Mouse (Mus musculus) frontal cortex, adult (tissue): ENCODE data around the gene Gmds.
A peak's percentile ranks its signal among the peaks of the same experiment; 100 is the strongest.

Experiments used
- ATAC-seq: cut with Nextera tagmentation; 2 replicates; pipeline ENCODE4 v1.9.2; 2017; ENCODE audit warnings: mild to moderate bottlenecking, moderate library complexity, mixed read lengths; ENCODE audit not compliant: low TSS enrichment

The Gmds gene

DNA sequence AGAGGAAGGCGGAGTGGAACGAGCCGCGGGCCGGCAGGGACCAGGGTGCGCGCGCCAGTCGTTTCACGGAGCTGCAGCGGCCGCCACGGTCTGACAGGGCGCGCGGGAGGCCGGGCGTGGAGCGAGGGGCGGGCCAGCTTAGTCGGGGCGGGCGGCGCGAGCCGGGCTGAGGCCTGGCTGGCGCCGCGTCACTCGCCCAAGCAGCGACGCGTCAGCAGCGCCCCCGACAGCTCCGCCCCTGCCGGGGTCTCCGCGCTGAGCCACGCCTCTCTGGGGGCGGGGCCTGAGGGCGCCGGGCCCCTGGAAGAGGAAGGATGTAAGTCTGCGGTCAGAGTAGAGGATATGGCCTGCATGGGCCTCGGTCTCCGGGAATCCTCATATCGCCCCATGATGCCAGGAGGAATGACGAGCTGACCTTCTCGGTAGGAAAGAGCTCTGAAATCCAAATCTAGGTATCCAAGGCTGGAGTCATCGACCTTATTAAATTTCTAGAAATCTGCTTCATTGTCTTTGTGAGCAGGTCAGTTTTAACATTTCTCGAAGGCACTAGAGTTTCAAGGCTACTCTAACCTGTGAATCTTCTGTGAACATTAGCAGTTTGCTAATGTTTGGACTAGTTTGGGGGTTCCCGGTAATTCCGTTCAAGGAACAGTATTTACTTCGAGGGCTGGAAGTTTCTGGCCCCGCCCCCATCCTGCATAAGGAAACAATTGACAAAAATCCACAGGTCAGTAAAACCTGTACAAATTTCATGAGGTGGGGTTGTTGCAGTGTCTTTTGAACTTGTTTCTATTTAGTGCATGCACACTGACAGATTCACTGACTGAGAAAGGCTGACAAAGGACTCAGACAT is at the start of gene Gmds:
TSS of gene Gmds (minus strand) at position 228 of the 853 bp plus-strand sequence.
- ATAC-seq = peak; percentile 98

DNA sequence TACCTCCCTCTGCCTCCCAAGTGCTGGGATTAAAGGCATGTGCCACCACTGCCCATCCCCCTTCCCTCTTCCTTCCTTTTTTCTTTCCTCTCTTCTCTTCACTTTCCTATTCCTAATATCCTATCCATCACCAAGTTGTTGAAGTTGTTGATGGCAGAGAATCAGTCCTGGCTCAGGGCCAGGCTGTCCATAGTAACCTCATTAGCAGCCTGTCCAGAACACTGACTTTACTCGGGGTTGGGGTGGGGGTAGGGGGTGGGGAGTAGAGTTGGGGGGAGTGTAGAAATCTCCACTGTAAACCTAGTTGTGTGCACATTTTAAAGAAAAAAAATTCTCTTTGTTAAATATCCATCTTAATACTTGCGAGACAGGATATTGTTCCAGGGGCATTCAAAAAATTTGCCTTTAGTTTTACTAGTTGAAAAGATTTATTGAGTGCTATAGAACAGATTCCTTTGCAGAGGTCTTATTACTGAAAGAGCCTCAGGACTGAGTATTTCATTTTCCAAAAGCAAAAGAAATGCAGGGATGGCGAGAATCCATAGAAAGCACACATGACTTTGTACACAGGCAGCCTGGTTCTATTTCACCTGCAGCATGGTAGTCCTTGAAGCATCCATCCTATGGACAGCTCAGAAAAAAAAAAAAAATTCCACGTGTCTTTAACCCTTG is 47.0 kb upstream of the Gmds start:
- no peak for ATAC-seq

DNA sequence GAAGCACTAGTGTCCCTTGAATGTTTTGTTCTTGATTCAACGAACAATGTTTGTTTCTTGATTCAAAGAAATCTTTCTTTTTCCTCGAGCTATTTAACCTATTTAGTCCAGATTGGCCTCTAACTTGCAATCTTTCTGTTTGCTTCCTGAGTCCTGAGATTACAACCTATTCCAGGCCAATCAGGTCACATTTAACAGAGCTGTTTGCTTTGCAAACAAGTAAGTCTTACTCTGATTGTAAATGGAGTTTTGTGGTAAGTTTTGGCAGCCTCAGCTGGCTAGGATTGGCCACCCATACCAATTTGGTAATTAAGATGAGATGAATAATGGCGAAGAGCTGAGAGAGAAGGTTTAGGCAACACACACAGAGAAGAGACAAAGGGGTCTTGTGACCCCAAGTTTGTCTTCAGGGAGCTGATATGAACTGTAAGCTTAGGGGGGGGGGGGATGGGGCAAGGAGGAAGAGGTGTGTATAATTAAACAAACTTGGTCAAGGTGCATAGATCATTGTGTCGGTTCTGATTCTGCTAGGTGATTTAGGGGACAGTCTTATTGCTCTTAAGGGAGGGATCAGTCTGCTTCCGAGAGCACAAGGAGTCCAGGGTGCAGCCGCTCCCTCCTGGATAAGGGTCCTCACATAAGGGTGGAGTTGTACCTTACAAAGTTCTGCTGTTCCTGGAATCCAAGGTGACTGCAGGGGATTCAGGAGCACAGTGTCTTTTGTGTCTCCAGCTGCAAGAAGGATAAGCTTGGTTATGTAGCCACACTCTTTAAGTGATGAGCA is 43.9 kb upstream of the Gmds start:
- ATAC-seq = no peak

DNA sequence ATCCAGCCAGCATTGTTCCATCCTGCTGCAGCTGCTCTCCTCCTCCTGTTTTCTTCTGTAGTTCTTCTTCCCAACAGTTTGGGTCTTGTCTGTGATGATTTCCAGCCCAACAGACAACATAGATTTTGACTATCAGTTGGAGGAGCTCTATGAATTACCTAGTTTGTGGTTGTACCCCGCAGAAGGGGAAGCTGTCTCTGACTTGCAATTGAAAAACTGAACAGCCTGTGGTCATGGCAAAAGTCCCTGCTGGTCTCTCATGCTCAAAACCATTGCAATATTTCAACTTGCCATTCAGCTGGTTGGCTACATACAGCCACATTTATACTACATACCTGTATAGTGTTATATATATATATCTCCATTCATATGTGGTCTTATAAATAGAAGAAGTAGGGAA is 40.1 kb upstream of the Gmds start:
- ATAC-seq = no peak

DNA sequence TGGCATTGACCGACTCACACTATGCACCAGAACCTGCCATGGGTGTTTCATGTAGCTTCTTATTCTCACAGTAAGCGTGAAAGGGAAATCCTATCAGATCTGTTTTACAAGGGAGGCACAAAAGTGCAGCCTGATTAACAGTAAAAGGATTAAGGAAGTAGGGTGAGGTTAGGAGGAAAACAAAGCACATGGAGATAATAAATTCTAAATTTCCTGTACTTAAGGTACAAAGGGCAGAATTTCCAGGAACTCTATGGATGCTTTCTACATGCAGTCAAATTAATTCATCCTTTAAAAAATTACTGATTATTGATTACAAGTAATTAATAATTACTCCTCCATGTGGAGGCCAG is 34.0 kb upstream of the Gmds start:
- no peak for ATAC-seq

DNA sequence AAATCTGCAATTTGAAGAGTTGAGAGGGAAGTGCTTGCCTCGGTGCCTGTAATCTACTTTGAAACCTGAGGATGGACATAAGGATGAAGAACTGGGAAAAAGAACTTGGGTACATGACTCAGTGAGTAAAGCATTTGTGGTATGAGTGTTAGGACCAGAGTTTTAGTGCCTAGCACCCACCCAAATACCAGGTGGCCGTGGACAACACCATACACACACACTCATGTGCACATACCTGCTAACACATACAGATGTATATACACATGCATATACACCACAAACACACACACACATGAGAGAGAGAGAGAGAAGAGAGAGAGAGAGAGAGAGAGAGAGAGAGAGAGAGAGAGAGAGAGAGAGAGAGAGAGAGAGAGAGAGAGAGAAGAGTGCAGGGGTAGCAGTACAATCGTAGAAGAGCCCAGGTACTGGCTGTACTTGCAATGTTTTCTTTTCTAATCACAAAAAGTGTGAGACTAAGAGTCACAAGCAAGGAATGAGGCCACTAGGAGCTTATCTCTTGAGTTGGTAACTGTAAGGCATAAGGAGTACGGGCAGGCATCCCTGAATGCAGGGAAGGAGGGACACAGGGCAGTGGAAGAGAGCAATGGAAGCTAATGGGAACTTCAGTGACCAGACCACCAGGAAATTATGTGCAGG is 33.5 kb upstream of the Gmds start:
- no peak for ATAC-seq

DNA sequence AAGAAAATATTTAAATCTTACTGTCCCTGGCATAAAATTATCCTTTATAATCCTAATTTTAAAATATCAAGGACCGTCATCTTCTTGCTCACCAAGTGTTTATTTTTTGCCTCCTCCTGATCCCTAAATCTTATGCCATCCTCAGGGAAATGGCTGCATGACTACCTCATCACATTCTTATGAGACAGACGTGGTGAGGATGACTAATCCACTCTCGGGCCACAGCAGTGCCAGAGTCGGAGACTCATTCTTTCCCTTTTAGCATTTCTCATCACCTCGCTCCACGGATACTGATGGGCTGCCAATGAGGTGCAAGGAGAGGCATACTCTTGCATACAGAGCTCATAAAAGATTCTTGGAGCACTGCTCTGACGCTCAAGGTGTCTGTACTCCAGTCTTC is 32.2 kb upstream of the Gmds start:
- ATAC-seq = peak; percentile 70

DNA sequence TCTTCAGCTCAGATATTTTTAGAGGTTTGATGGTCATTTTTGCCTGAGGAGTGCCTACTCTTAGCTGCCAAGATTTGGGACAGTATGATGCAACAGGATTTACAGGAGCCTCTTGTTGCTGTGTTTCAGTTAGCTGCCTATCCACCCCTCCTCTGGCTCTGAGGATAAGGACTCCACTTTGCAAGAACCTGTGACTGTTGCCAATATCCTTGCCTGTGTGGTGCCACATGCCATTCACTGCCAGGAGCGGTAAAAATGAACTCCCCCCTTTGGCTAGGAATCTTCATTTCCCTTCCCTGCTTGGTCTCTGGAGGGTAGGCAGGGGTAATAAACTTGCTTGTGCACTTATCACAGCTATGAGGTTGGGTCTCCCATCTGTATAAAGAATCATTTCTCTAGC is 31.6 kb upstream of the Gmds start:
- ATAC-seq = no peak

DNA sequence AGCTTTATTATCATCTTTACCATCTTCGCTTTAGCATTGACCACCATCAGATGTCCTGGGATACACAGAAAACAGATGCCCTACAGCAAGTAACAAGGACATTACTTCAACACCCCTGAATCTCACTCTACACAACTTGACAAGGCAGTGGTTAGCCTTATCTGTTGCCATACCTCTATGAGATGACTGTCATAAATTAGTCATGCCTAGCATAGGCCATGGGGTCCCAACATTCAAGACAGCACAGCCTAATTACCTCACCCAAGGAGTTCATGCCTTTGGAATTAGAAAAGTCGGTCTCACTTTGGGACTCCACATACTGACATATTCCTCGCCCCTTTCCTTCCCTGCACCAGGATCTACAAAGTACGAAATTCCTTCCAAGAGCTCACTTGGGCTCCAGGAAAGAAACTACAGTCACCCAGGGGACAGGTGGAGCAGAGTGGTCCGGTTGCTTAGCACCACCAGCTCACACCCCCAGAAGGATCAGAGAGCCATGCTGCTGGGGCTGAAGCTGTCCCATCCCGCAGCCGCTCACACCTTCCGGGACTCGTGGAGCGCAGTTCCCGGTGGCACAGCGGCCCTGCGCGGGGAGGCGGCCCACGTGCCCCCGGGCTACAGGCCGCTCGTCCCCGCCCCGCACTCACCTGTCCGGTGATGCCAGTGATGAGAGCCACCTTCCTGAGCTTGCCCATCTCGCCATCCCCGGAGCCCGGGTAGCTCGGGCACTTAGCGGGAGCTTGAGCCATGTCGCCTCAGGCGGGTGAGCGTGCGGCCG is 616 bp downstream of the Gmds start:
- ATAC-seq = no peak; the same call in 1 of the 2 replicates

DNA sequence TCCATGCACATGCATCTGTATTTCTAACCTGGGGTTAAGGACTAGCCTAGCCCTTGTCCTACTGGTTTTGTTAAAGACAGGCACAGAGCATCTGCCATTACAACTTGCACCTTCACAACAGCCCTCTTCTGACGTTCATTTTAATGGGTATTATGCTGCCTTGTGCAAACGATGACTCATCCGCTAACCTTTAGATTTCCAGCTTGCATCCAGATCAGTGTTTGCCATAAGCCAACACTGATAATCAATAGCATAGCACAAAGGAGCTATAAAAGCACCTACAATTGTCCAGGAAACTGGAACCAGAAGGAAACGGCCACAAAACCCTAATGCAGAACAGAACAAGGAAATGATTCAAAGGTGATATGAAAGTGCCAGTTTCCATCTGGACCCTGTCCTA is 20.2 kb downstream of the Gmds start:
- ATAC-seq = no peak

DNA sequence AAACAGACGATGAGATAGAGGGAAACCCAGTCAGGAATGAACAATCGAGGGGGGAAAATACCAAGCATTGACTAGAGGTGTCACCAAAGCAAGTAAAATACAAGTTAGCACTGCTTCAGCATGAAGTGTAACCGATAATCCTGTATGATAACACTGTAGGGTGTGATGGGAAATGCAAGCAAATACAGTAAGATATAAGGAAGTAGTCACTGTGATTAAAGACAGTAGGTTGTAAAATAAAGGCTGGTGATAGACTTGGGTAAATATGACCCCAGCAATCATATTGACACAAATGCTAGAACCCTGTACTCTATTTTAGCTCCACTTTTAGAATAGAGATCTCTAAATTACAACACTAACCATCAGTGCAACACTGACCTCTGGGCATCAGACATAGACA is 21.2 kb downstream of the Gmds start:
- ATAC-seq = no peak

DNA sequence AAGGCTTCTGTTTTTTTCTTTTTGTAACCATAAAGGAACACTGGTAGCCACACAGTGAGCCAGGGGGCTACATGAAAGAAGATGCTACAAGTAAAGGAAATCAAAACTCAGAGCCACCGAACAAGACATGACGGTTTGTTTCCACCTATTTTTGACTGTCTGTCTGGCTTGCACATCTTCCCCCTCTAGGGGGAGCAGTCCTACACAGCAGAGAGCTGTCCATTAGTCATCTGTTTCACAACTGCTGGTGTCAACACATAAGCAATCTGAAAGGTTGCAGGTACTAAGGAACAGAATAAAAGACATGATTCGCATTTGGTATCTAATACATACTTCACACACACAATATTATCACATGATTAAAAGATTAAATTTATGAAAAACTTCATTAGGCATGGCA is 25.9 kb downstream of the Gmds start:
- peak; percentile 84 for ATAC-seq

DNA sequence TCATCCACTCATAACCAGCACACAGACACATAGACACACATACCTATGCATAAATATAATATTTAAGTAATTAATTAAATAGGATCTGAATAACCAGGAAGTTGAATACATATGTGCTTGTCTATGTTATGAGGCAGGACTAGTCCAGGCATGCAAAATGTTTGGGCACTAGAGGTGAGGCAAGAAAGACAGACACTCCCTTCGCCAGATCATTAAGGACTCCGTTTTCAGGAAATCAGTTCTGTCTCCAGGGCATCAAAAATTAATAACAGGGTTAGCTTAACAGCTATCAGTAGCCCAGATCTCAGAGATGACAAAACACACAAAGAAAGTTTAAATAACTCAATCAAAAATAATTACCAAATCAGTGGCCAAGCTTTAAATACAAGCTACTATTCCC is 27.1 kb downstream of the Gmds start:
- no peak for ATAC-seq

DNA sequence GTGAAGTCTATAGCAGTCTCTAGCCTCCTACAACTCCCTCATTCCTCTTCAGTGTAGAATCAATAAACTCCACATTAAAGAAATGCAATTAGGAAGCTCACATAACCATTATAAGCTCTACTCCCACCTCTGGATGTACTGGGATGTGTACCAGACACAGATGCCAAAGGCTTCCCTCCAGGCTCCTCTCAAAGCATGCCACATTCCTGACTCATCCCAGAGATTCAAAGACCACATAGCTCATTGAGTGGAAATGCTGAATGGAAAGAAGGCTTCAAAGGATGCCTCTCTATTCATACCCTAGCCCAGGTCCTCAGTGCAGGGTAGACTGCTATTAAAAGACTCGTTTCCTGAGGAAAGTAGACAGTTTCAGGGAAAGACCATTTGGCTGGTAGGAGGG is 40.1 kb downstream of the Gmds start:
- peak; percentile 31; the same call in 1 of the 2 replicates for ATAC-seq

DNA sequence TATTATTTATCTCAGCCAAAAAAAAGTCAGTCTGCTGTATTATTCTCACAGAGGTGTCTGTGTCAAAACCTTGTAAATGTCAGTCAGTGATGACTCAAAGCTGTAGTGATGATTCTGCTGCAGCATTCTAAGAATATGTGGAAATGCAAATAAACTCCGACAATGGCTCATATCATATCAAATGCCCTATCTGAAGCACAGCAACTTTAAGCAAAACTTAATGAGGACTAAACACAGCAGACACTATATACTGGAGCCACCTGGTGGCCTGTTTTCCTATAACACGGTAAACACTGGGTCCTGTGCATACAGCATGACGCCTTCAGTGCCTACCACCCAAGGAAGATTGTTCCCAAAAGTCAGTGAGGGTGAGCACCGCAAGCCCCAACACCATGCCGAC is 41.1 kb downstream of the Gmds start:
- peak; percentile 95 for ATAC-seq

DNA sequence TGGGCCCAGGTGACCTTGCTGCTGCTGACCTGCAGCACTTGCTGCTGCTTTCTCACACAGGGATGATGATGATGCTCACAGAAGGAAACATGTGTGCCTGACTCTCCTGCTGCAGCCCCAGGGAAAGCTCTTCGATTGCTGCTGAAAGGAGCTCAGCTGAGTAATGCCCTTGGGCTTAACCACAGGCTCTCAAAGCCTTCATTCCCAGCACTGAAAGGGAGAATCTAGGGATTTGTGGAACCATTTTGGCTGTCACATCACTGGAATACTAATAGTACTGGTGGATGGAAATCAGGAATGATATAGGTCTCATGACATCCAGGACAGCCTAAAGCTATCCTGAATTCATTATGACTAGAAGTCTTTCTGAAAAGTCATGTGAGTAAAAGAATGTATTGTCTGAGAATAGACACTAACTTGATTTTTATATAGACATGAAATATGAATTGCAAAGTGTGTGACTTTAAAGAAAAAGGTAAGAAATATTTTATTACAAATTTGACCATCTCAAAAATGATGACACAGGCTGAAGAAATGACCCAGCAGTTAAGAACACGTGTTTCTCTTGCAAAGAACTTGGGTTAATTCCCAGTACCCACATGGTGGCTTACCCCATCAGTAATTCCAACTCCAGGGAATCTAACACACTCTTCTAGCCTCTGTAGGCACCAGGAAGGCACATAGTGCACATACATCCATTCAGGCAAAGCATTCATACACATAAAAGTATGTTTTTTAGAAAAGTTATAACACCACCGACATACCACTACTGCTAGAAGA is 43.9 kb downstream of the Gmds start:
- ATAC-seq = no peak

DNA sequence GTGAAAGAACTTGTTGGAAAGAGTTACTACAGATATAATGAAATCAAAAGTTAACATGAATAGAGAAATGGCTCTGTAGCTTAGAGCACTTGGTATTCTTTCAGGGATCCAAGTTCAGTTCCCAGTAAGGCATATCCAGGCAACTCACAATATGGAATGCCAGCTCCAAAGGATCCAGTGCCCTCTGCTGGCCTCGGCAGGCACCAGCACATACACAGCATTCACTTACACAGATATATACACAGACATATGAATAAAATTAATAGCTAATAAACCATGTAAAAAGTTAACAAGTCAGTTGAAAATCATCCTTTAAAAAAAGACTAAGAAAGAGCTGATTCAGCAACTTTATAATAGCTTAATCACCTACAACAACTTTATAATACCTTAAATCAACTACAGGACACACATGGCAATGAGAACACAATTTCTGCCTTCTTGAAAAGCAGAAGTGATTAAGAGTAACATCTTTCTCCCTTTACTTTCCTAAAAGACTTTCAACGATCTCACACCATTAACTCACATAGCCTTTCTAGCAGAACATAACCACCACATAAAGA is 65.5 kb downstream of the Gmds start:
- no peak for ATAC-seq

DNA sequence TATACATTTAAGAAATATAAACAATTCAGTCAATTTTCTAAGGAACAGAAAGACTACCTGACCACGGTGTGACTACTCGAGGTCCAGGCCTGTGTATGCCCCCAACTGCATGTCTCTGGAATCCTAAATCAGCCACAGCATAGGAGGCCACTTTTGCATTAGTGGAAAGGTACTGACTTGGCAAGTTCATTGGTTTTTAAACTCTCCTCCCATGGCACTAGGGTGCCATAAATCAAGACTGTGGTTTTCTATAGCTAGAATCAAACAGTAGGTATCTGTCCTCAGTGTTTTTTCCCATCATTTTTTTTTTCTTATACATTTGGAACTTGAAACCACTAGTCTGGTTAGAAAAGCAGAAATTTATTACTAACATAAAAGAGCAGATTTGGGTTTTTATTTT is 68.8 kb downstream of the Gmds start:
- no peak for ATAC-seq

DNA sequence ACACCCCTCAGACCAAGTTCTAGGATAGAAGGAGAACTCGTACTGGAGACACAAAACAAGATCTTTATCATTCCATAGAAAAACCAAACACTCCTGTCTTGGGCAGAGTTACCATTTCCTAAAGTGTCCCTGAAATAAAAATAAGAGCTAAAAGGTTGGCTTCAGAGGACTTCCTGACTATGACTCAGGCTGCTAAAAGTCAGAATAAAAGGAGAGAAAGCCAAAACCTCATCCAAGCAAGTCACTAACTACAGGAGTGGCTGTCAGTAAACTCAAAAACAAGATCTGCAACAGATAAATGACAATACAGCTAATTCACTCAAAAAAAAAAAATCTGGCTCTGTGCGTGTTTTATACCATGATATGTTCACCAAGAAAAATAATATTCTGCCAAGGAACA is 69.3 kb downstream of the Gmds start:
- ATAC-seq = no peak

DNA sequence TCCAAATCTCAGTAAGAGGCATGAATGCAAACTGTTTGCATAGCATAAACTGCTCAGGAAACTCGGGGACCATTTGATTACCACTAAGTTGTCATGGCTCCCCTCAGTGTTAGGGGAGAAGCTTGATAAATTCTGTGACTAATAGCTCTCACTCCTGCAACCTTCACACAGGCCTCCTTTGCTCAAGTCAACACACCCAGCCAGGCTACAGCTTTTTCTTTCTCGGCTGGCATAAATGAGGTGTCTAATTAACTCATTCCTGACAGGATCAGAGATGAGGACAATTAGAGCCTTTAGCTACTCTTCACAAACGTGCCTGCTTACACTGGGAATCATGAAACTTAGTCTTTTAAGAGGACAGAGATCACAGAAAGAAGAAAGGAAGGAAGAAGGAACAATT is 70.3 kb downstream of the Gmds start:
- ATAC-seq = no peak
